Mouse (Mus musculus): ENCODE measurements around the gene Fgf18.

GRCm38 (mm10) chr11:33181804-33182203, 34.6 kb upstream of the Fgf18 start:
- TF ChIP-seq CTCF (IDR thresholded peaks at IDR 0.05; ENCODE audit: borderline replicate concordance, extremely low read depth, insufficient read depth, insufficient read length) (no peak), POLR2A (IDR thresholded peaks at IDR 0.05; ENCODE audit: borderline replicate concordance, extremely low read depth, insufficient read depth, insufficient read length, poor library complexity, severe bottlenecking) (no peak)
